Mouse (Mus musculus) lung, postnatal 0 days (tissue): ENCODE results near the gene Nosip.

ENCODE experiments used
- CTCF ChIP-seq: IDR thresholded peaks from 2 replicates; pipeline ENCODE4 v1.5.1; 2016; ENCODE audit warnings: antibody characterized with exemption, mild to moderate bottlenecking
- EP300 ChIP-seq: IDR thresholded peaks from 2 replicates; pipeline ENCODE4 v1.6.1; 2016; ENCODE audit warnings: antibody characterized with exemption, mild to moderate bottlenecking, control low read depth

GRCm38 (mm10) chr7:45072230-45072629 is 10.0 kb downstream of the Nosip start:
- TF ChIP-seq CTCF (peak; percentile 67), EP300 (no peak)
